ENCODE assay signal across 12 mouse cellular contexts in the genomic region with DNA sequence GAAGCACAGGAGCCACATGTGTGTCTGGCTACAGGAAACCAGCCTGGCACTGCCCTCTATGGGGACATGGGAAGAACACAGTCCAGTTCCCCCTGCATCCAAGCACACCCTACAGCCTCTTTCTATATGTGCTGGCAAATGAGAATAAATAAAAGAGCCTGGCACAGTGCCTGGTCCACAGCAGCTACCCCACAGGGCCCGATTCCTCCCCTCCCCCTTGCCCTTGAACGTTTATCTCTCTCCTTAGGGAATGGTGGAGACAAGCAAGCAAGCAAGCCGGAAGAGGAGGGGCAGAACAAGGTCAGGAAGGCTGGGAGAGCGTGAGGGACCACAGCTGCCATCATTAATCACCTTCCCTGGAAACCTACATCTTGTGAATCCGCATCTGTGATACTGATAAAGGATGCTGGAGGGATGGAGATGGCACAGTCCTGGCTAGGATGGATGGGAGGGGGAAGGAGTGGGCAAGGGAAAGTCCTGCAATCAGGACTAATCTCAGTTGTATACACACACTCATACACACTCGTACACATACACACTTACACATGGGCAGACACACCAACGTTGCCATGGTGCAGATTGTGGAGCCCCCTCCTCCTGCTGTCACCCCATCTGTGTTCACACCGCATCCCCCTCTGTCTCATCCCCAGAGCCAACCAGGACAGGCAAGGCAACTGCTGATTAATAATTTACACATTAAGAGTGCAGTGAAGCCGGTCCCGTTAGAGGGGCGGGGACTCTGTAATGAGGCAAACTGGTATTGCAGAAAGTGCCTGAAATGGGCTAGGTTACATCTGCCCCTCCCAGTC. TPM values are rescaled to one million over a fixed set of nuclear protein-coding genes. Genes with fewer than 3 reads are reported as not detected.
DNase-seq lines count a peak whose midpoint lies in the region; ATAC-seq and TF ChIP-seq lines count a peak whose summit lies in the region.
"Had no signal": no experiment of that assay in that cellular context is flagged by ENCODE, and none has a peak within 500 bp of the region (broad histone marks: within the 10 kb centered on the region; RNA-seq: fewer than 3 reads in every experiment).

No protein-coding gene starts in this region.

- no peaks in the 10 kb centered on the region for H3K27me3 ChIP-seq in embryonic facial prominence, embryonic 12.5 days
- no peaks in the 10 kb centered on the region for H3K27me3 ChIP-seq in hindbrain, postnatal 0 days (ENCODE audit: insufficient read depth, low read length)
- no peaks in the 10 kb centered on the region for H3K27me3 ChIP-seq in neural tube, embryonic 12.5 days (replicated peaks)
- no peaks in the 10 kb centered on the region for H3K27me3 ChIP-seq in intestine, embryonic 16.5 days (replicated peaks; ENCODE audit: control insufficient read depth, insufficient read depth, low read length)
- H3K27me3 ChIP-seq: megakaryocyte, embryonic 14.5 days had no signal

- no peak overlapping the region for H3K27ac ChIP-seq in embryonic facial prominence, embryonic 12.5 days
- peak overlapping the region; percentile 45 for H3K27ac ChIP-seq in hindbrain, postnatal 0 days
- H3K27ac ChIP-seq in neural tube, embryonic 12.5 days: peak overlapping the region; percentile 64; the same call in 1 of the 2 replicates
- no peak overlapping the region for H3K27ac ChIP-seq in intestine, embryonic 16.5 days (ENCODE audit: low read length)
- H3K27ac ChIP-seq: kidney, postnatal 0 days had no signal

- H3K36me3 ChIP-seq in embryonic facial prominence, embryonic 12.5 days: no peaks in the 10 kb centered on the region
- H3K36me3 ChIP-seq in hindbrain, postnatal 0 days (ENCODE audit: insufficient read depth, low read length): no peaks in the 10 kb centered on the region
- H3K36me3 ChIP-seq in neural tube, embryonic 12.5 days: no peaks in the 10 kb centered on the region
- no peaks in the 10 kb centered on the region for H3K36me3 ChIP-seq in intestine, embryonic 16.5 days (ENCODE audit: control insufficient read depth, insufficient read depth, low read length)

- intact Hi-C loops in gastrocnemius, postnatal 14 days (cut with DNase I; ENCODE audit: low total_unique reads): no loop called here

- 0 out of 2 replicates have a peak, but pooled peaks have one; percentile 41 for ATAC-seq in embryonic facial prominence, embryonic 12.5 days (ENCODE audit: insufficient number of reproducible peaks, insufficient read depth, low FRiP score, low TSS enrichment)
- peak; percentile 79 for ATAC-seq in hindbrain, postnatal 0 days
- ATAC-seq in neural tube, embryonic 12.5 days (ENCODE audit: low FRiP score, low read depth): peak; percentile 79
- no peak for ATAC-seq in activated CD4-positive, CD25-positive, alpha-beta regulatory T cell, adult 4 months
- ATAC-seq in intestine, embryonic 16.5 days: no peak

- no peak overlapping the region for H3K4me2 ChIP-seq in embryonic facial prominence, embryonic 12.5 days (replicated peaks)
- no peak overlapping the region for H3K4me2 ChIP-seq in hindbrain, postnatal 0 days (ENCODE audit: low read depth, low read length)
- no peak overlapping the region for H3K4me2 ChIP-seq in neural tube, embryonic 12.5 days (replicated peaks)
- no peak overlapping the region for H3K4me2 ChIP-seq in intestine, embryonic 16.5 days (ENCODE audit: low read depth, low read length)

- peak; percentile 46 for DNase-seq in layer of hippocampus, adult 11-12 months (ENCODE audit: low spot score)
- DNase-seq in layer of hippocampus, adult 9-10 months (ENCODE audit: low spot score): no peak
- DNase-seq in hindbrain, postnatal 0 days (ENCODE audit: low spot score): peak; percentile 75
- DNase-seq in gastrocnemius, postnatal 14 days: no peak
- DNase-seq: liver; right cerebral cortex, postnatal 25 days had no signal

- WGBS in embryonic facial prominence, embryonic 12.5 days: 68% methylated on average over 11 of the region's 11 CpGs
- 27% methylated on average over 11 of the region's 11 CpGs for WGBS in hindbrain, postnatal 0 days
- 40% methylated on average over 11 of the region's 11 CpGs for WGBS in neural tube, embryonic 12.5 days
- WGBS in intestine, embryonic 16.5 days: 52% methylated on average over 11 of the region's 11 CpGs

- H3K9me3 ChIP-seq in embryonic facial prominence, embryonic 12.5 days: no peaks in the 10 kb centered on the region
- H3K9me3 ChIP-seq in hindbrain, postnatal 0 days (ENCODE audit: low read length): no peaks in the 10 kb centered on the region
- no peaks in the 10 kb centered on the region for H3K9me3 ChIP-seq in neural tube, embryonic 12.5 days
- no peaks in the 10 kb centered on the region for H3K9me3 ChIP-seq in intestine, embryonic 16.5 days (ENCODE audit: control insufficient read depth, low read length)
- H3K9me3 ChIP-seq: megakaryocyte, embryonic 14.5 days had no signal

- no peak overlapping the region for H3K9ac ChIP-seq in embryonic facial prominence, embryonic 12.5 days
- no peak overlapping the region for H3K9ac ChIP-seq in hindbrain, postnatal 0 days (replicated peaks; ENCODE audit: low read length)
- H3K9ac ChIP-seq in neural tube, embryonic 12.5 days: no peak overlapping the region
- H3K9ac ChIP-seq in intestine, embryonic 16.5 days (ENCODE audit: low read depth, low read length): no peak overlapping the region

- peak; percentile 62 for TF ChIP-seq CTCF in hindbrain, postnatal 0 days (IDR thresholded peaks at IDR 0.05; ENCODE audit: low read depth)

- no peaks in the 10 kb centered on the region for H3K4me1 ChIP-seq in embryonic facial prominence, embryonic 12.5 days
- no peaks in the 10 kb centered on the region for H3K4me1 ChIP-seq in hindbrain, postnatal 0 days (ENCODE audit: insufficient read depth, low read length)
- peaks cover 15% of the 10 kb centered on the region for H3K4me1 ChIP-seq in neural tube, embryonic 12.5 days
- 0 out of 2 replicates have a peak, but pooled peaks cover 2% of the 10 kb centered on the region for H3K4me1 ChIP-seq in intestine, embryonic 16.5 days (ENCODE audit: control insufficient read depth, insufficient read depth, low read length)
- H3K4me1 ChIP-seq: megakaryocyte, embryonic 14.5 days had no signal

- H3K4me3 ChIP-seq in embryonic facial prominence, embryonic 12.5 days: no peak overlapping the region
- H3K4me3 ChIP-seq in hindbrain, postnatal 0 days (ENCODE audit: low read length): no peak overlapping the region
- H3K4me3 ChIP-seq in neural tube, embryonic 12.5 days: no peak overlapping the region
- no peak overlapping the region for H3K4me3 ChIP-seq in intestine, embryonic 16.5 days (ENCODE audit: low read length)
- H3K4me3 ChIP-seq: megakaryocyte, embryonic 14.5 days had no signal

RNA-seq across cellular contexts. Expression of gene Nectin1, which starts 44.2 kb away (rescaled TPM):
- 8.3 and 9.0 TPM in 2 replicates for polyA plus RNA-seq in embryonic facial prominence, embryonic 12.5 days (2016; fragmentation: Nextera tagmentation; extraction: Ambion mirVana)
- total RNA-seq in hindbrain, postnatal 0 days (2014; rRNA removed): 69.2 and 72.8 TPM in 2 replicates
- 15.7 and 17.1 TPM in 2 replicates for polyA plus RNA-seq in hindbrain, postnatal 0 days (2015; fragmentation: Nextera tagmentation; extraction: Ambion mirVana)
- 15.2 and 15.5 TPM in 2 replicates for polyA plus RNA-seq in neural tube, embryonic 12.5 days (2016; fragmentation: Nextera tagmentation; extraction: Ambion mirVana)
- polyA plus RNA-seq in activated CD4-positive, CD25-positive, alpha-beta regulatory T cell, adult 4 months (2017; shearing (Covaris generic)): 1 to 10 TPM; 1.2 to 1.5 TPM
- 1 to 10 TPM; 4.5 to 6.7 TPM for total RNA-seq in gastrocnemius, postnatal 14 days (2021)
- 3.2 and 3.3 TPM in 2 replicates for polyA plus RNA-seq in intestine, embryonic 16.5 days (2015; fragmentation: Nextera tagmentation; extraction: Ambion mirVana)

Comparison
In these comparisons a context has a peak if more than half of its experiments do, and no peak if none do; other contexts are left out.
1. DNase-seq: peak in layer of hippocampus, adult 11-12 months (single experiment) and hindbrain, postnatal 0 days (single experiment); none in layer of hippocampus, adult 9-10 months (single experiment) and gastrocnemius, postnatal 14 days (single experiment).
2. ATAC-seq: peak in embryonic facial prominence, embryonic 12.5 days (single experiment), hindbrain, postnatal 0 days (single experiment) and neural tube, embryonic 12.5 days (single experiment); none in activated CD4-positive, CD25-positive, alpha-beta regulatory T cell, adult 4 months (single experiment) and intestine, embryonic 16.5 days (single experiment).
3. H3K27ac ChIP-seq: peak in hindbrain, postnatal 0 days (single experiment) and neural tube, embryonic 12.5 days (single experiment); none in embryonic facial prominence, embryonic 12.5 days (single experiment) and intestine, embryonic 16.5 days (single experiment).